Mouse (Mus musculus) liver, adult 2 months (tissue): Measurements from ENCODE around the gene 1700037C18Rik. TPM values are rescaled to one million over a fixed set of nuclear protein-coding genes. Genes with fewer than 3 reads are reported as not detected.
"Not testable (repeated sequence)": the region's sequence is repeated elsewhere in the genome, so short reads cannot be mapped to it uniquely, and the experiment has no call there.

Experiments
- DNase-seq: peaks from one replicate; pipeline ENCODE4 v3.0.0-alpha.2; 2011; ENCODE audit warnings: low read depth, low spot score; ENCODE audit errors: extremely low read depth
- H3K27ac ChIP-seq: fragments of 200-500 bp; replicated peaks from 2 replicates; pipeline ENCODE4 v1.5.1; 2012; ENCODE audit warnings: low read depth, mild to moderate bottlenecking, control low read depth, inconsistent platforms, low read length; ENCODE audit not compliant: insufficient read depth
- H3K27me3 ChIP-seq: fragments of 200-500 bp; 2 replicates; pipeline ENCODE4 v1.6.1; 2012; ENCODE audit warnings: mild to moderate bottlenecking, moderate library complexity, low read length, inconsistent platforms; ENCODE audit not compliant: control insufficient read depth, insufficient read depth
- H3K36me3 ChIP-seq: fragments of 200-500 bp; 2 replicates; pipeline ENCODE4 v1.6.1; 2012; ENCODE audit warnings: low read length, inconsistent platforms; ENCODE audit not compliant: control insufficient read depth, insufficient read depth
- H3K4me1 ChIP-seq: fragments of 200-500 bp; 2 replicates; pipeline ENCODE4 v1.6.1; 2011; ENCODE audit warnings: low read length; ENCODE audit not compliant: control insufficient read depth, insufficient read depth
- H3K4me3 ChIP-seq: fragments of 200-500 bp; 2 replicates; pipeline ENCODE4 v1.5.1; 2011; ENCODE audit warnings: low read depth, mild to moderate bottlenecking, control low read depth, low read length, moderate library complexity; ENCODE audit not compliant: insufficient read depth
- H3K79me2 ChIP-seq: fragments of 200-500 bp; 2 replicates; pipeline ENCODE4 v1.6.1; 2012; ENCODE audit warnings: inconsistent platforms, mild to moderate bottlenecking, low read length, moderate library complexity; ENCODE audit not compliant: control insufficient read depth, insufficient read depth
- H3K9ac ChIP-seq: fragments of 200-500 bp; 2 replicates; pipeline ENCODE4 v1.6.1; 2012; ENCODE audit warnings: low read depth, mild to moderate bottlenecking, control low read depth, inconsistent platforms, low read length
- CTCF ChIP-seq: fragments of 200-500 bp; IDR thresholded peaks from 2 replicates; pipeline ENCODE4 v1.5.1; 2011; ENCODE audit warnings: low read depth, low read length, control low read depth
- POLR2A ChIP-seq: fragments of 200-500 bp; IDR thresholded peaks from 2 replicates; pipeline ENCODE4 v1.6.1; 2011; ENCODE audit warnings: low read length, control low read depth; ENCODE audit not compliant: insufficient read depth; ENCODE audit errors: extremely low read depth
- WGBS: fragments of 180-500 bp; shearing (Covaris S2); methylation state at CpG from one replicate; pipeline ENCODE4 v1.1.7; 2018; 5-methylcytosine and 5-hydroxymethylcytosine counted together
- polyA plus RNA-seq: library from polyadenylated mRNA; depleted of rRNA; stranded (reverse); fragments of >200 nt; gene quantifications from 2 replicates; pipeline ENCODE4 v1.2.3, GENCODE M21; 2012
- total RNA-seq: library from RNA; depleted of rRNA; stranded (reverse); fragments of >200 nt; gene quantifications from 2 replicates; pipeline ENCODE4 v1.2.3, GENCODE M21; 2014

1700037C18Rik gene
- total and polyA plus RNA-seq, 2 experiments, result 0.46 to 1.5 TPM

GRCm38 (mm10) chr16:3859254-3859653 is 49.2 kb downstream of the 1700037C18Rik start:
- Histone ChIP-seq H3K4me3 (no peak overlapping the region), H3K9ac (no peak overlapping the region), H3K27me3 (no peaks in the 10 kb centered on the region), H3K36me3 (peaks cover 5% of the 10 kb centered on the region), H3K27ac (no peak overlapping the region), H3K79me2 (no peaks in the 10 kb centered on the region), H3K4me1 (no peaks in the 10 kb centered on the region)
- TF ChIP-seq POLR2A (no peak), CTCF (no peak)
- DNase-seq, result no peak
- WGBS, result 93% methylated on average over 4 of the region's 4 CpGs

GRCm38 (mm10) chr16:3855776-3856175 is 52.7 kb downstream of the 1700037C18Rik start:
- DNase-seq, result no peak
- Histone ChIP-seq H3K9ac (no peak overlapping the region), H3K27me3 (no peaks in the 10 kb centered on the region), H3K27ac (no peak overlapping the region), H3K4me3 (no peak overlapping the region), H3K4me1 (no peaks in the 10 kb centered on the region), H3K79me2 (no peaks in the 10 kb centered on the region), H3K36me3 (no peaks in the 10 kb centered on the region; the same call in none of the 2 replicates)
- 83% methylated on average over 1 of the region's 1 CpGs for WGBS
- TF ChIP-seq POLR2A, result no peak
- no peak for TF ChIP-seq CTCF

- Histone ChIP-seq H3K27ac (no peak overlapping the region), H3K79me2 (no peaks in the 10 kb centered on the region), H3K27me3 (no peaks in the 10 kb centered on the region), H3K4me3 (no peak overlapping the region), H3K9ac (no peak overlapping the region), H3K36me3 (no peaks in the 10 kb centered on the region; the same call in none of the 2 replicates), H3K4me1 (no peaks in the 10 kb centered on the region)
- TF ChIP-seq POLR2A, result no peak
- no peak for TF ChIP-seq CTCF
- WGBS, result 84% methylated on average over 11 of the region's 11 CpGs
- no peak for DNase-seq
Observed at GRCm38 (mm10) chr16:3854437-3855182, 53.9 kb downstream of the 1700037C18Rik start.

- Histone ChIP-seq H3K4me1 (peaks cover 3% of the 10 kb centered on the region; the same call in 1 of the 2 replicates), H3K9ac (no peak overlapping the region), H3K27me3 (no peaks in the 10 kb centered on the region), H3K36me3 (no peaks in the 10 kb centered on the region; the same call in 1 of the 2 replicates), H3K27ac (no peak overlapping the region), H3K79me2 (no peaks in the 10 kb centered on the region), H3K4me3 (no peak overlapping the region)
- TF ChIP-seq POLR2A, result no peak
- no peak for TF ChIP-seq CTCF
- DNase-seq, result no peak
- WGBS, result 97% methylated on average over 12 of the region's 12 CpGs
Observed at GRCm38 (mm10) chr16:3852586-3852985, 55.9 kb downstream of the 1700037C18Rik start.

- H3K4me1 ChIP-seq, H3K4me3 ChIP-seq, H3K36me3 ChIP-seq, H3K27me3 ChIP-seq, H3K79me2 ChIP-seq, H3K27ac ChIP-seq, H3K9ac ChIP-seq, DNase-seq: not testable (repeated sequence)
- WGBS, result 97% methylated on average over 13 of the region's 13 CpGs
Observed at GRCm38 (mm10) chr16:3851301-3851700, 57.2 kb downstream of the 1700037C18Rik start.

GRCm38 (mm10) chr16:3848416-3848815 is 60.1 kb downstream of the 1700037C18Rik start:
- 83% methylated on average over 3 of the region's 3 CpGs for WGBS
- no peak overlapping the region for H3K4me3 ChIP-seq
- H3K27ac ChIP-seq, result no peak overlapping the region
- no peaks in the 10 kb centered on the region for H3K79me2 ChIP-seq
- DNase-seq, result no peak
- no peaks in the 10 kb centered on the region for H3K36me3 ChIP-seq
- no peaks in the 10 kb centered on the region for H3K27me3 ChIP-seq
- no peak overlapping the region for H3K9ac ChIP-seq
- no peak for TF ChIP-seq POLR2A
- no peak for TF ChIP-seq CTCF
- peaks cover 7% of the 10 kb centered on the region for H3K4me1 ChIP-seq
